17 mouse cellular contexts compared by ENCODE assay signal in the genomic region with DNA sequence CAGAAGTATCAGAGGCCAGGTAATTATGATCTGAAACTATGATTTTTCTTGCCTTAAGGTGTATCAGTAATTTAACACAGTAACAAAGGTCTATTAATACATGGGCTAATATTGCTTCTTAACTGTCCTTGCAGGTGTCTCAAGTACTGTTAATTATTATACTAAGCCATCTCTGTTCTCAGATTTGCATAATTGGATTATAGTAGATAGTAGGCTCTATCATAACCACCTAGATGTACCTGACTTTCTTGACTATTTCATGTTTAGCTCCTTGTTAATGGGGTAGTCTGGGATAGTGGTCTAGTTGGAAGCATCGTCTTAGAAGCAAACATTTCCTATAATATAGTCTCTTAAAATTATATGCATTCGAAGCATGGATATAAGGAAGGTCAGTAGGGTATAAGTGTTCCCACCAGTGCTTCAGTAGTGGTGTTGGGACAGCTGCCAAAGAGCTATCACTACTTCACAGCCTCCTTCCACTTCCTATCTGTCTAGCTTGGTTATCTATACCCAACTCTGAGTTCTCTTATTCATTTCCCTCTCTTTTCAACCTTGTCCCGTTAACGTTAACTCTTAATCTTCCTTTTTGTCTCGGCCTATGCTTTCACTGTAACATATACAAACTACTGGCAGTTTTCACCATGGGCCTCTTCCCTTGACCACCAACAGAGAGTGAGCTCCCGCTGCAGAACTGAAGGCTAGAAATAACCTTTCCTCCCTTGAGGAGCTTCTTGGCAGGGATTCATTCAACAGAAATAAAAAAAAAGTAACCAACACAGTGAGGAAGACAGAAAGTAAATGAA.
DNase-seq lines count a peak whose midpoint lies in the region; ATAC-seq and TF ChIP-seq lines count a peak whose summit lies in the region.
"Had no signal": no experiment of that assay in that cellular context is flagged by ENCODE, and none has a peak within 500 bp of the region (broad histone marks: within the 10 kb centered on the region; RNA-seq: fewer than 3 reads in every experiment).

No protein-coding gene starts in this region.

- DNase-seq in heart, adult 2 months = no peak
- DNase-seq in kidney, adult 9 months = no peak
- no peak for DNase-seq in midbrain, embryonic 11.5 days (ENCODE audit: low spot score, missing footprints)
- DNase-seq: cerebellum, adult 18-20 months; gastrocnemius, postnatal 36 days; kidney, adult 2 months; right cerebral cortex, postnatal 4 days had no signal

- no peak overlapping the region for H3K9ac ChIP-seq in heart, embryonic 16.5 days (ENCODE audit: low read length)
- no peak overlapping the region for H3K9ac ChIP-seq in heart, adult 2 months (ENCODE audit: low read depth, low read length)
- no peak overlapping the region for H3K9ac ChIP-seq in midbrain, embryonic 11.5 days (ENCODE audit: low read length)
- H3K9ac ChIP-seq: hindbrain, embryonic 14.5 days; limb, embryonic 13.5 days; midbrain, embryonic 12.5 days had no signal

- no peaks in the 10 kb centered on the region for H3K36me3 ChIP-seq in heart, embryonic 16.5 days (ENCODE audit: control insufficient read depth, insufficient read depth)
- H3K36me3 ChIP-seq in heart, adult 2 months (ENCODE audit: control insufficient read depth, insufficient read depth, low read length) = no peaks in the 10 kb centered on the region
- H3K36me3 ChIP-seq in megakaryocyte, embryonic 14.5 days (replicated peaks; ENCODE audit: low read length) = no peaks in the 10 kb centered on the region
- no peaks in the 10 kb centered on the region for H3K36me3 ChIP-seq in midbrain, embryonic 11.5 days (ENCODE audit: control insufficient read depth, insufficient read depth, low read length)
- H3K36me3 ChIP-seq: limb, embryonic 13.5 days; midbrain, embryonic 12.5 days had no signal

- no peaks in the 10 kb centered on the region for H3K27me3 ChIP-seq in heart, embryonic 16.5 days (ENCODE audit: control insufficient read depth, insufficient read depth, low read length)
- no peaks in the 10 kb centered on the region for H3K27me3 ChIP-seq in heart, adult 2 months (ENCODE audit: control insufficient read depth, insufficient read depth, low read length)
- H3K27me3 ChIP-seq in megakaryocyte, embryonic 14.5 days (replicated peaks) = no peaks in the 10 kb centered on the region
- no peaks in the 10 kb centered on the region for H3K27me3 ChIP-seq in midbrain, embryonic 11.5 days (ENCODE audit: control insufficient read depth, insufficient read depth, low read length)
- H3K27me3 ChIP-seq: limb, embryonic 13.5 days; midbrain, embryonic 12.5 days had no signal

- no peaks in the 10 kb centered on the region for H3K9me3 ChIP-seq in heart, embryonic 16.5 days (replicated peaks; ENCODE audit: control insufficient read depth, low read length)
- H3K9me3 ChIP-seq in megakaryocyte, embryonic 14.5 days = no peaks in the 10 kb centered on the region
- no peaks in the 10 kb centered on the region for H3K9me3 ChIP-seq in midbrain, embryonic 11.5 days (ENCODE audit: control insufficient read depth, low read length)
- H3K9me3 ChIP-seq: limb, embryonic 13.5 days; midbrain, embryonic 12.5 days had no signal

- H3K4me1 ChIP-seq in heart, embryonic 16.5 days (ENCODE audit: control insufficient read depth, insufficient read depth, low read length) = peaks cover 7% of the 10 kb centered on the region
- H3K4me1 ChIP-seq in heart, adult 2 months (ENCODE audit: control insufficient read depth, insufficient read depth, low read length) = no peaks in the 10 kb centered on the region
- H3K4me1 ChIP-seq in megakaryocyte, embryonic 14.5 days = peaks cover 49% of the 10 kb centered on the region
- no peaks in the 10 kb centered on the region for H3K4me1 ChIP-seq in midbrain, embryonic 11.5 days (ENCODE audit: control insufficient read depth, insufficient read depth, low read length)
- H3K4me1 ChIP-seq: midbrain, embryonic 12.5 days had no signal

- no peak overlapping the region for H3K27ac ChIP-seq in heart, embryonic 16.5 days (ENCODE audit: low read length)
- no peak overlapping the region for H3K27ac ChIP-seq in heart, adult 2 months
- H3K27ac ChIP-seq in midbrain, embryonic 11.5 days (ENCODE audit: low read depth, low read length) = no peak overlapping the region
- H3K27ac ChIP-seq: hindbrain, embryonic 14.5 days; left cerebral cortex, adult 2 months; limb, embryonic 13.5 days; midbrain, embryonic 12.5 days had no signal

- 23% methylated on average over 6 of the region's 6 CpGs for WGBS in heart, embryonic 16.5 days
- WGBS in heart, adult 2 months = 13% methylated on average over 6 of the region's 6 CpGs
- WGBS in midbrain, embryonic 11.5 days = 86% methylated on average over 6 of the region's 6 CpGs

- no peaks in the 10 kb centered on the region for H3K79me2 ChIP-seq in heart, adult 2 months (replicated peaks; ENCODE audit: control insufficient read depth, insufficient read depth, low read length)

- intact Hi-C loops in heart, adult 2 months (cut with DNase I) = no loop called here

- TF ChIP-seq POLR2A in heart, adult 2 months (IDR thresholded peaks at IDR 0.05; ENCODE audit: insufficient read depth, low read depth, low read length) = no peak

- H3K4me2 ChIP-seq in heart, embryonic 16.5 days (ENCODE audit: low read depth, low read length) = peak overlapping the region; percentile 15; the same call in 1 of the 2 replicates
- no peak overlapping the region for H3K4me2 ChIP-seq in midbrain, embryonic 11.5 days
- H3K4me2 ChIP-seq: hindbrain, embryonic 14.5 days; limb, embryonic 13.5 days; midbrain, embryonic 12.5 days had no signal

- H3K4me3 ChIP-seq in heart, embryonic 16.5 days (ENCODE audit: low read length) = no peak overlapping the region
- no peak overlapping the region for H3K4me3 ChIP-seq in heart, adult 2 months
- peak overlapping the region; percentile 79 for H3K4me3 ChIP-seq in megakaryocyte, embryonic 14.5 days (replicated peaks)
- H3K4me3 ChIP-seq in midbrain, embryonic 11.5 days (ENCODE audit: low read depth, low read length) = no peak overlapping the region
- H3K4me3 ChIP-seq: left cerebral cortex, adult 2 months; limb, embryonic 13.5 days; midbrain, embryonic 12.5 days; myocyte had no signal

- no peak for TF ChIP-seq CTCF in heart, adult 2 months (IDR thresholded peaks at IDR 0.05)

- ATAC-seq in heart, embryonic 16.5 days (replicated peaks; ENCODE audit: extremely low read depth, insufficient read depth, low FRiP score) = peak; percentile 76
- ATAC-seq in megakaryocyte, adult 5-6 weeks (ENCODE audit: poor library complexity, severe bottlenecking) = no peak
- ATAC-seq in hematopoietic stem cell, adult 5-6 weeks (replicated peaks in 1 of 2; ENCODE audit: insufficient read depth in 1 of 2, low FRiP score in 2 of 2, low TSS enrichment in 1 of 2, low read depth in 1 of 2, poor library complexity in 2 of 2, severe bottlenecking in 2 of 2) = peak; percentile 91 to 93
- ATAC-seq in megakaryocyte-erythroid progenitor cell, adult 5-6 weeks (replicated peaks; ENCODE audit: low FRiP score, low TSS enrichment, poor library complexity, severe bottlenecking) = peak; percentile 100
- ATAC-seq in midbrain, embryonic 11.5 days (ENCODE audit: low FRiP score) = no peak

- TF ChIP-seq EP300 in heart, adult 2 months (IDR thresholded peaks at IDR 0.05; ENCODE audit: insufficient read depth, low read depth, low read length) = no peak

Comparison
In these comparisons a context has a peak if more than half of its experiments do, and no peak if none do; other contexts are left out.
1. ATAC-seq: peak in heart, embryonic 16.5 days (single experiment), hematopoietic stem cell, adult 5-6 weeks (2 of 2) and megakaryocyte-erythroid progenitor cell, adult 5-6 weeks (single experiment); none in megakaryocyte, adult 5-6 weeks (single experiment) and midbrain, embryonic 11.5 days (single experiment).